Mouse (Mus musculus) gastrocnemius, postnatal 14 days (tissue): ENCODE measurements around the gene Dusp28. TPM values are rescaled to one million over a fixed set of nuclear protein-coding genes. Genes with fewer than 3 reads are reported as not detected.

Experiments
- DNase-seq: peaks from one replicate; pipeline ENCODE4 v3.0.0; 2021; ENCODE audit warnings: mixed read lengths
- intact Hi-C: fragments of 180-260 bp; cut with DNase I; formaldehyde crosslinking; loops from one replicate; pipeline ENCODE4 v1.15.1; 2025; ENCODE audit warnings: low total_unique reads
- total RNA-seq, 2 experiments: library from RNA; stranded (reverse); gene quantifications; 2 replicates each; pipeline ENCODE4 v1.2.3; 2021

Dusp28 gene
- total RNA-seq, 2 experiments from 2014 or later, result 25.7 to 26.0 TPM

DNA sequence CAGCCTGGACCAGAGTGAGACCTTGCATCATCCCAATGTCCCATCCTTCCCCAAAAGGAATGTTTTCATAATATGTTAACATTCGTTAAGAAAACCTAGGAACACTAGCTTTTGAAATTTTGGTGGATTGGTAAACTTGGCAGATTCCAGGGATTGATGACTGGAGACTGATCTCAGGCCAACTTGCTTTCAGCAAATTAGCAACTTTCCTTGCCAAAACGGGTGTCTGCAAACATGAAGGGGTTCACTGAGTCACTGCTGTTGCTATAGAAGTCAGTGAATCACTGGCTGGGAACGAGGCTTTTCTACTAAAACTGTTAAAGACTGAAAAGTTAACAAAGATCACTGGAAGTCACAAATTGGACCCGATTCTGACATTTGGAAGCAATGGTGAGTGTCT, 3.2 kb upstream of the Dusp28 start:
- intact Hi-C loops, result no loop called here
- no peak for DNase-seq

DNA sequence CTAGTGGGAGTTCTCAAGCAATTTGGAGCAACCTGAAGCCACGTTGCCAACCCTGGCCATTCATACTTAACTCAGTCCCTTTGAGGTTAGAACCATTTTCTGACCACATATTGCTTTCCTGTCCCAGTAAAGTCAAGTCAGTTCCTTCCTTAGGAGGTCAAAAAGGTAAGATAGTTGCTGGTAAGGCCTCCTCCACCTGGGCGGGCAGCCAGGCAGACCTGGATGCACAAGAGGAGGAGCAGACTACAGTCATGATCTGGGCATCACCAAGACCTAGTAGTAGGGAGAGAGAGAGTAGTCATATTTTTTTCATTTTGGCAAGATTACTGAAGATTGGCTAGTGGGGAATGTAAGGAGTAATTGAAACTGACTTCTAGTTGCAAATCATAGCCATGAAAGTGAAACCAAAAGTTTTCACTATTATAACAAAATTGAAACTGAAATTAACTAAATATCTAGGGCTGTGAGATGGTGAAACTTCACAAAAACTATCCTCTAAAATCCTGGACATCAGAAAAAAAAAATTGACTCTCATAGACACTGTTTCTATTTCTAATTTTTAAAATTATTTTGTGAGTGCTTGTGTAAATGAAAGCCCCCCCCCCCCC, 974 bp upstream of the Dusp28 start:
- DNase-seq, result no peak
- intact Hi-C loops, result no loop called here

DNA sequence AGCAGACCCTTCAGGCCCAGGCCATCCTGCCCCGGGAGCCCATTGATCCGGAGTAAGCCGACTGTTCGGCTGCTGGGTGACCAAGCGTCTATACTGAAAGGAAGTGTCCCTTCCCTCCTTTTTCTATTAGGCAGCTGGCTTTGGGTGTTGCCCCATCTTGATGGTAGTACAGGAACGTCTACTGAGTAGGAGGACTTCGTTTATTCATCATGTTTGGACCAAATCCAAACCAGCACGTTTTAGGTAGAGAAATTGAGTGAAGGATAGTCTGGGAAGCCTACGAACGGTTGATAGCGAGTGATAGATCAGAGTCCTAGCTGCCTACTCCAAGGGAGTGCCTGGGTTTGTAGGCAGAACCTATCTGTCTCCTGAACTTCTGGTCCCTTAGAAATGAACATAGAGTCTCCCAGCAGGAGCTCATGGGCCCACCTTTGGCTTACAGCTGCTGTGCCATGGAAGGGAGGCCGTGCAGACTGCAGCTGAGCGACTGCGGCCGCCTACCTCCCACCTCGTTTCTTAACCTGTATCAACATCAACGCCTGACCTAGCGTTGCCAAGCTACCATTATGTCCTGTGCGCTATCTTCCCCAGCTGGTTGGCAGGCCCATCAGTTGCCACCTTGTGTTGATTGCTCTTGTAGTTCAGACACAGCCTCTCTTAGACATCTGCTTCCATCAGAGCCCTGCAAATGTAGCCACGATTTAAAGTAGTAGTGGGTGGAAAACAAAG, 1.0 kb downstream of the Dusp28 start:
- no peak for DNase-seq
- intact Hi-C loops, result no loop called here

DNA sequence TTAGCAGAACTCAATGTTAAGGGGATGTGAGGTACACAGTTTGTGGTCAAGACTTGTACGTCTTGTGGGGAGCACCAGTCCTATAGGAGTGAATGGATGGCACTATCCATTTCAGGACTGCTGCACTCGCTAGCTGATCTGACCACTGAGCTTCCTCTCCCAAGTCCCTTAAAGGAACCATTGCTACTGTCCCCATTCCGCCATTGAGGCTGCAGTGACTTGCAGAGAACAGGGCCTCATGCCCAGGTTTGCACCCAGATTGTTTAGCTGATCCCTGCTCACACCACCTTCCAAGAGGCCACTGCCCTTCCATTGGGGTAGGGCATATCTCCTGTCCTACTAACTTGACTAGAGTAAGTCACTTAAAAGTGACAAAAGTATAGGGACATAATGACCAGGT, 1.9 kb downstream of the Dusp28 start:
- intact Hi-C loops, result no loop called here
- DNase-seq, result no peak

DNA sequence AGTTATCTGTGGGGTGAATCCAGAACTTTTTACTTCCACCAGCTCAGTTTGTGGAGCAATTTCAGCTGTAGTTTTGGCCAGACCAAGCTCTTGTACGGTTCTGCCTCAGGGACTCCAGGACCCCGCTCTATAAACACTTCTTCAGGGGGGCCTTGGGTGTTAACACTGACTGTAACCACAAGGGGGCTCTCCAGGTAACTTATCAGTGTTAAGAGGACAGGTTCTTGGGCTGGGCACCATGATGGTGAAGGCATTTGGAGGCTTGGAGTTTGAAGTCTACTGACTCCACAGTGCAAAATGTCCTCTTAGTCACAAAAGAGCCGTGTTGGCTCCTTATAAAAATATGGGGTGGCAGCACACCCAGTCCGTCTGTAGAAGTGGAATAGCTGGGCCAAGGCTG, 2.3 kb downstream of the Dusp28 start:
- DNase-seq, result no peak
- intact Hi-C loops, result no loop called here

DNA sequence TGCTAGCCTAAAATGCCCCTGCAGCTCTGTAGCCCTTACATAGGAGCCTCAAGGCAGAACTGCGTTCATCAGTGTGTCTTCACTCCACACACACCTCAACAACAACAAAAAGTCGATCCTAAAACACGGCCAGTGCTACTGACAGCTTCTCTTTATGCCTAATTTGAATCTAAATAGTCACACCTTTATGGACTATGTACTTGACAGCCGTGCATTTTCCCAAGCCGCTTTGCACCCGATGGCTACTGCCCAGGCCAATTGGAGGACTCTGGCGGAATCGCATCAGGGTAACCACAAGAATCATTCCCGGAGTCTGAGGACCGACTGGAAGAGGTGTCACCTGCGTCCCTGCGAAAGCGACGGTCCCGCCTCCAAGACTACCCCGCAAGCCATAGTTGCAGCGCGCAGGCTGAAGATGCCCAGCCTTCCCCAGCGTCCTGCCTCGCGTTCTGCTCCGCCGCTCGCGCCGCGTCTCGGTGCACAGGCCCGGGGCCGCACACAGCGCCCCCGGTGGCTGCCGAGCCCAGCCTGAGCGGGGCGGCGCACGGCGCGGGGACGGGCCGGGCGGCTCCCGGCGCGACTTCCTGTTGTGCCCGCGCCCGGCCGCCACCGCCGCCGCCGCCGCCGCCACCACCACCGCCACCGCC, 3.6 kb downstream of the Dusp28 start, which contains the start of gene Rnpepl1:
TSS of gene Rnpepl1 (plus strand) at position 545 of the 647 bp plus-strand sequence.
- peak; percentile 79 for DNase-seq
- intact Hi-C loops, result no loop called here

DNA sequence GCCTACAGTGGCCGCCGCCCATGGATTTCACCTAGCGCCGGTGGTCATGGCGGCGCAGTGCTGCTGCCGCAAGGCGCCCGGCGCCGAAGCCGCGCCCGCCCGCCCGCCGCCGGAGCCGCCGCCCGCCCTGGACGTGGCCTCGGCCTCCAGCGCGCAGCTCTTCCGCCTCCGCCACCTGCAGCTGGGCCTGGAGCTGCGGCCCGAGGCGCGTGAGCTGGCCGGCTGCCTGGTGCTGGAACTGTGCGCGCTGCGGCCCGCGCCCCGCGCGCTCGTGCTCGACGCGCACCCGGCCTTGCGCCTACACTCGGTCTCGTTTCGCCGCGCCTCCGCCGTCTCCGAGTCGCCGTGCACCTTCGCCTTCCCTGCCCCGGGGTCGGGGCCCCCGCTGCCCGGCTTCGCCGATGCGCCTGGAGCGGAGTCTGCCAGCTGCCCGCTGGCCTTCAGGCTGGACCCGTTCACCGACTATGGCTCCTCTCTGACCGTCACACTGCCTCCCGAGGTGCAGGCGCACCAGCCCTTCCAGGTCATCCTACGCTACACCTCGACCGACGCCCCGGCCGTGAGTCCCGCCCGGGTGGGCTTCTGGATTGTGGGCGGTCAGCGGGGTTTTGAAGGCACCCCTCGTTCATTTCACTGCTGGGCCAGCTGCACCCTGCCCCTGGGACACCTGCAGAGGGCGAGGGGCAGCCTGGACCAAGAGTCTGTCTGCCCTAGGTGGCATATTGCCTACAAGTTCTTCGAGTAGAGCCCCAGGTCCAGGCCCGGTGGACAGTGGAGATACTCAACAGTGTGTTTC, 4.3 kb downstream of the Dusp28 start:
- peak; percentile 68 for DNase-seq
- intact Hi-C loops, result no loop called here

DNA sequence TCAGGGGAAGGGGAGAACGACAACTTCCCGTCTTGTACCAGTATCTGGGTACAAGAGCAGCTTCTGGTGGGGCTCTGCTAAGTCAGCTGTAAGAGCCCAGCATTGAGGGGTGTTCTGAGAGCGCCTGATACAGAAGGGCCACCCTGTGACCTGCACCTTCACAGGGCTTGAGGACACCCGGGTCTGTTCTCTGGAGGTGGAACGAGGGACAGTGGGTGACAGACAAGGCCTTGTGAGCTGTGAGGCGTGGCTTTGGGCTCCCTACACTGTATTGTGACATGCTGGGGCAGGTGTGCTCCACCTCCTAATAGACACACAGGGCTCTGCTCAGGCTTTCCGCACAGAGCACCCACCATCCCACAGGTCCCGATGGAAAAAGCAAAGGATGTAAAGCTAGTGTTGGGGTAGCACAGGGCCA, 4.9 kb downstream of the Dusp28 start:
- intact Hi-C loops, result no loop called here
- no peak for DNase-seq

DNA sequence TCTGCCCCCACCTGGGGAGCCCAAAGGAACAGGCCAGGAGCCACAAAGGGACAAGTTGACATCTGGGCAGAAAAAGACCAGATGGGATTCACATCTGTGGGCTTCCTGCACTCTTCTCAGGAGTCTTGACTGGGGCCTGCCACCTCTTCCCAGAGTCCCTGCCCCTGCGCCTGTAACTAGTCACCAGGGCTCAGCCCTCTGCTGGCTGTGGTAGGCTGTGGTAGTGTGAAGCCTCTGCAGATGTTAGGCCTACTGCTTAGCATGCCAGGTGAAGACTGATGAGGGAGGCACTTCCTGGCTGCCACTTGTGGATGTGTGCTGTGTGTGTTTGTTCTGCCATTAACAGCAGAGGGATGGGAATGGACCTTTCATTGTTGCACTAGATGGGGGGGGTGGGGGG, 5.5 kb downstream of the Dusp28 start:
- intact Hi-C loops, result no loop called here
- no peak for DNase-seq

DNA sequence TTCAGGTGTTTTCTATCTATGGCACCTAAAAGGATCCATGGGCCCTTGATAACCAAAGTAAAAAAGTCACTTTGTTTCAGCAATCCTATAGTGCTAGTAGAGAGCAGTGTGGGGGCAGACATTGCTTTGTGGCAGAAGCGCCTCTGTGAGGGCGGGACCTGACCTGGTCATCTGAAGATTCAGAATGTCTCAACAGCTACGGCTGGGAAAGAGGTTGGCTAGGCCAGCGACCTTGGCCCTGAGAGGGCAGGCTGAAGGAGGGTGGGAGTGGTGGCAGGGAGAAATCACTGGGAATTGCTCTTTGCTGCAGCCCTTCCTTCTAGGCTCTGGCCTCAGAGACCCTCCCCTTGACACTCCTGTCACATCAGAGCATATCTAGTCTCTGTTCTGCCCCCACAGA, 7.5 kb downstream of the Dusp28 start:
- DNase-seq, result no peak
- intact Hi-C loops, result no loop called here

DNA sequence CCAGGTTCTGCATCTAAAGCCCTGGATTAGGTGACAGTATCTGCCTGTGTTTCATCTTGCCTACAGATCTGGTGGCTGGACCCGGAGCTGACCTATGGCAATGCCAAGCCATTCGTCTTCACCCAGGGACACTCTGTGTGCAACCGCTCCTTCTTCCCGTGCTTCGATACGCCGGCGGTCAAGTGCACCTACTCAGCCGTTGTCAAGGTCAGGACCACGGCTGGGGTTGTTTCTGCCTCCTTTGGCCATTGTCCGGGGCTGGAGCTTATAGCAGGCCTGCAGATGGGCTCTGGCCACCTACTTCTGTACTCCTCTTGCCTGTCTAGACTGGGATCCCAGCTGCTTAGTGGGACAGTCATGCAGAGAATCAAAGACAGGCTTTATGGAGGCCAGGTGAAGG, 8.2 kb downstream of the Dusp28 start:
- intact Hi-C loops, result no loop called here
- DNase-seq, result no peak

DNA sequence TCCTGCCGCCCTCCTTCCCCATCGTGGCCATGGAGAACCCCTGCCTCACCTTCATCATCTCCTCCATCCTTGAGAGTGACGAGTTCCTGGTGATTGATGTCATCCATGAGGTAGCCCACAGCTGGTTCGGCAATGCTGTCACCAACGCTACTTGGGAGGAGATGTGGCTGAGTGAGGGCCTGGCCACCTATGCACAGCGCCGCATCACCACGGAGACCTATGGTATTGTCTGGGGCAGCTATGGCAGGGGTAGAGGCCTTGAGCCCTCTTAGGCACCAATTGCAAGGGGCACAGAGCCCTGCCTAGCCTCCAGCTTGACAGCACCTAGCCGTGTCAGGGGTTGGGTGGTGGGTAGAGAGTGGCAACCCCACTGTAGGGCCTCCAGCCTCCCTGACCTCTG, 9.9 kb downstream of the Dusp28 start:
- intact Hi-C loops, result no loop called here

DNA sequence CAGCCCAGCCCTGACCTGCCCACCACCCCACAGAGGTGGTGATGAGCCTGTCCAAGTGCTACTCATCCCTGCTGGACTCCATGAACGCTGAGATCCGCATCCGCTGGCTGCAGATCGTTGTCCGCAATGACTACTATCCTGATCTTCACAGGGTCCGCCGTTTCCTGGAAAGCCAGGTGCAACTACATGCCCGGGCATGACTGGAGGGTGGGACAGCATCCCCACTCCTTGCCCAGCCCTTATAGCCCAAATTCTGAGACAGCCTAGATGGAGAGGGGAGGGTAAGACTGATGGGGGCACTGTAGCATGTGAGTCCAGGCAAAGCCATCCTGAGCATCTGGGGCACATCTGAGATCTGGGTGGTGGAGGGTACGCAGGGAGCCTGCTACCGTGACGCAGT, 12.4 kb downstream of the Dusp28 start:
- intact Hi-C loops, result no loop called here
- no peak for DNase-seq

More for the DNA sequence above, 9.9 kb downstream of the Dusp28 start:
- no peak for DNase-seq

DNA sequence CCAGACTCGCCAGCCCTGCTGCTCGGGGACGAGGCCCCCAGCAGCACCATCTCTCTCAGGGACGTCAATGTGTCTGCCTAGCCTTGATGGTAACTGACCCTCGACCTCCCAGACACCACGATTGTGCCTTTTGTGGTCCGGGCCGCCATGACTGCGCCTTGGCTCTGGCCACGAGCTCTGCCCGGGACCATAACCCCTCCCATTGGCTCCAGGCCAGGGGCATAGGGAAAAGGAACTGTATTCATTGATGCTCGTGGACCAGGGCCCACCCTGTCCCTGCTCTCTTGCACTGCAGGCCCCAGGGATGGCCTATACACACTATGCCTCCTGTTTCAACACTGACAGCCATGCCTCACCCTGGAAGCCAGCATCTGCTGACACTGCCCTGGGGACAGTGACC, 13.0 kb downstream of the Dusp28 start:
- intact Hi-C loops, result no loop called here

DNA sequence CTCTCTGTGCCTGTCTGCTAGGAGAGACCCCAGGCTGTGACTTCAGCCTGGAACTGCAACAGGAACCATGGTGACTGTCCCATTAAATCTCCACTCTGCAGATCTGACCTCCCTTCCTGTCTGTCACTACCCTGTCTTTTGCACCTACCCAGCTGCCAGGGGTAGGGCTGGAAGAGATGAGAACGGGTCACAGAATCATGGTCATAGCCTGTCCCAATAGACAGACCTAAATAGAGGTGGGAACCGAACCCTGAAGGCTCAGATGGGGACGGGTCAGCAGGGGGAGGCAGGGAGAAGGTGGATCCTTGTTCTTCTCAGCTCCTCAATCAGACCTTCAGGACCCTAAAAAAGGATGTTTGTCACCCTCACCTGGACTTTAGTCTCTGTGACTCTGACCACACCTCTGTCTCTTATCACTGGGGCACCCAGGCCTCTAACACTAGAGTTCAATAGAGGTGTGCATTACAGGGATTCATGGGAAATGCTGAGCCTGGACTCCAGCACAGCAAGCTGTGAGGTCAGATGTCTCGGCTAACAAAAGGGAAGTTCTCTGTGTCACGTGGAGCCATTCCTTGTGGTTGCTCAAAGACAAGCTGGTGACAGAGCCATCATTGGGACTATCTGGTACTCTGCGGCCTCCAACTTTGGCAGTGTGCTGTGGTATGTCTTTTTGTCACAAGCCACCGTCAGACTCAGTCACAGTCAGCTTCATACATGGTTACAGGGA, 13.9 kb downstream of the Dusp28 start:
- intact Hi-C loops, result no loop called here
- no peak for DNase-seq

More for the DNA sequence above, 13.0 kb downstream of the Dusp28 start:
- no peak for DNase-seq

DNA sequence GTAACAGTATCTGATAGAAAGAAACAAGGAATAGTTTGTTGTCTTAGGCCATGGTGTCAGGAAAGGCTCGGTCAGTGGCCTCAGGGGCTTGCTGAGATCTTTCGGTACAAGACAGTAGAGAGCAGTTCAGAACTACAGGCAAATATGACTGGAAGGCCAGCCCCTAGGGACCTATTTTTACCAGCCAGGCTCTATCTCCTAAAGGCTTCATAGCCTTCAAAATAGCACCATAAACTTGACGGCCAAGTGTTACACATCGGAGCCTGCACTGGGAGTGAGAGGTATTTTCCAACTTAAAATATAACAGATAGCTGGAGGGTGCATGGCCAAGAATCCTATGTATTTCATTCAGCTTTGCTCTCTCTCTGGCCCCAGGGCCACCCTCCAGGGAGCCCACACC, 14.7 kb downstream of the Dusp28 start:
- intact Hi-C loops, result no loop called here

DNA sequence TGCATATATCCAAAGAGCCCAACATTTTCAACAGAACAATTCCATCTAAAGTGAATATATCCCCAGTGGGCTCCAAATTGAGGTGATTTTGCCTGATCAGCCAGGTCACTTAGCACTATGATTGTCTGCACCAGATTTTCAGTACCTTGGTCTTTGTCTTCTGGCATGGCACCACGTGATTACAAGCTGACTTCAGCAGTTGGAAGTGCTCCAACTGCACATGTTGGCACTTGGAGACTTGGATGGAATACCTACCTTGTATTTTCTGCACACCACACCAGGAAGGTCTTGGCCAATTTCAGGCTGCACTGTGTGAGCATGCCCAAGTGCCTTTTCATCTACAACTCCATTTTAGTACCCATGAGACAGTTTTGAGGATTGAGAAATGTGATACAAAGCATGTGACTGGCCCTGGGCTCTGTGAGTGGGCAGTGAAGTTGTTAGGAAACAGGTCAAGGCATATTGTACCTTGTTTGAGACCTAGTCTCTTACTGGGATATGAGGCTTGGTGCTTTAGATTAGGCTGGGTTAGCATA, 23.5 kb downstream of the Dusp28 start:
- DNase-seq, result no peak
- intact Hi-C loops, result no loop called here

More for the DNA sequence above, 14.7 kb downstream of the Dusp28 start:
- no peak for DNase-seq

DNA sequence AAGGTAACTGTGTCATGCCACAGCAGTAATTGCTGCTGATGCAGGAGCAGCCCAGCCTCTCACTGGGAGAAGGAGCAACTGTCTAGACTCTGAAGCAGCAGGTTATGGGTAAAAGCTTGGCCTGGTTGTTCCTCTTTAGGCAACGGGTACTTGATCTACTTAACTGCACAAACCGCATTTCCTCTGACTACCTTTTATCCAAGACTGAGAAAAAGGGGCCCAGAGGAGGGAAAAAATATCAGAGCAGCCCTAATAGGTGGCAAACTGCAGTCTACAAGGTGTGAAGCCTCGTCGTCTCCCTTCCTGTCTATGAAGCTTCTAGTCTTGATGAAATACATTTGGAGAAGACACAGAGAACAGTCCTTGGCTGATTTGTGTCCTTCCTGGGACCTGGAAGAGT, 26.8 kb downstream of the Dusp28 start:
- DNase-seq, result no peak
- intact Hi-C loops, result no loop called here

DNA sequence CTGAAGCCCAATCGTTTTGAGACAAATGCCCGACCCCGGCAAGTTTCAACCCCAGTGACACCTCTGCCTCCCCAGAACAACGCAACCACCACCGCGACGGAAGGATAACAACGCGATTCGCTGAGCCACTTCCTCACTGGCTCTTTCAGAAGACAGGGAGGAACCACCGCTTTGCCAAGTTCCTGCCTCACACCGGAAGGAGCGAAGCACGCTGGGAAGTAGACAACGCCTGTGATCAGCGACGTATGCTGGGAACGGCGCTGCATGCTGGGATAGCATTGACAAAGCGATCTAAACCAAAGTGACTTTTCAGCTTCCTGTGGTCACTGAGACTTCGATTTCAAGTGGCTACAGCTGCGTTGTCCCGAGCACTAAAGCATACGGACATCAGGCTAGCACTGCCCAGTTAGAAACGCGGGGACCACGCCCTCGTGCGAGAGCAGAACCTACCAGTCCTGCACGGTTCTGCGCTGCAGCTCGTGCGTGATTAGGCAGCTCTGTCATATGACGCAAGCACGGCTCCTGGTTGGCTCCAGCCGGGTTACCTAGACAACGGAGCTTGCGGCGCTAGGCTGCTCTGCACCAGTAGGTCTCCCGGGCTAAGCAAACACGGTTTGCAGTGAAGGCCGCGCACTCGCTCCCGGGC, 27.5 kb downstream of the Dusp28 start, which contains the start of gene Capn10:
TSS of gene Capn10 (plus strand) at position 195 of the 646 bp plus-strand sequence.
- peak; percentile 93 for DNase-seq
- intact Hi-C loops, result no loop called here
